Mouse (Mus musculus): ENCODE measurements around the gene Spata31d1d.

Spata31d1d gene

DNA sequence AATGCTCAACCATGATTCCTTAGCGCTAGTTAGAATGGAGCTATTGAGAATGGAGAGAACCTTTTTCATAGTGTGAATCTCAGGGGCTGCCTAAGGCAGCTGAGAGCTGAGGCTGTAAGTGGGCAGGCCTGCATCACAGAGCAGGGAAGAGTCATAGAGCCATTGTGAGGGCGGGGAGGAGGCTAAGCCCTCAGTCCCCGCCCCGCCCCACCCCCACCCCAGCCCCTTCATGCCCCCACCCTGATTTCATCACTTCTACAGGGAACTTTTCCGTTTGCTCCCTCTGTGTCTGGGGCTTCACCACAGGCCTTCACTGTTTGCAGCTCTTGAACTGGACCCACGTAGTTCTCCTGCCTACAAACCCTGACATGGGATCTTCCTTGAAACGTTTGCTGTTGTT lies at the start of gene Spata31d1d:
Gene Spata31d1d (minus strand): TSS at position 101 of the 400 bp plus-strand sequence.
- POLR2A ChIA-PET = interaction anchor here in 2 of 4 experiments (0.8 to 1.7 kb wide), 6 partner anchors 15 to 81 kb away, joined by 3 to 5 read pairs (median 3); partner anchors contain the start of genes 1700014D04Rik (in 1 of the 2) and Isca1 (in 1 of the 2)
- CTCF ChIA-PET = interaction anchor here in 1 of 4 experiments (0.7 kb wide), 1 partner anchor 41 kb away, joined by 3 read pairs; no protein-coding TSS in a partner anchor

DNA sequence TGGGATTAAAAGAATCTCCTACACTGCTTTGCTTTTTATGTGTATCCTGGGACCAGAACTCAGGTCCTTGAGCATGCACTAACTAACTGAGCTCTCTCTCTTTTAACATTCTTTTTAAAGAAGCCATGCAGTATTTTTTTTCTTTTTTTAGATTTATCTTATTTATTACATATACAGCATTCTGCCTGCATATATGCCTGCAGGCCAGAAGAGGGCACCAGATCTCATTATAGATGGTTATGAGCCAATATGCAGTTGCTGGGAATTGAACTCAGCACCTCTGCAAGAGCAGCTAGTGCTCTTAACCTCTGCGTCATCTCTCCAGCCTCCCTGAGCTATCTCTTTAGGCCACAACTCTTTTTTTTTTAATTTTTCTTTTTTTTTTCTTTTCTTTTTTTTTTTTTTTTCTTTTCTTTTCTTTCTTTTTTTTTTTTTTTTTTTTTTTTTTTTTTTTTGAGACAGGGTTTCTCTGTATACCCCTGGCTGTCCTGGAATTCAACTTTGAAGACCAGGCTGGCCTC lies 48.3 kb upstream of the Spata31d1d start:
- POLR2A ChIA-PET = interaction anchor here (0.6 to 13.7 kb wide), 11 partner anchors 9 to 419 kb away, joined by 3 to 93 read pairs (median 4); partner anchors contain the start of genes Isca1 (in 3 of the 4) and 1700014D04Rik (in 1 of the 4)
- CTCF ChIA-PET = interaction anchor here in 3 of 4 experiments (0.5 to 3.0 kb wide), 6 partner anchors 9 to 1039 kb away, joined by 3 to 25 read pairs (median 4); partner anchors contain the start of gene Isca1 (in 1 of the 3)

DNA sequence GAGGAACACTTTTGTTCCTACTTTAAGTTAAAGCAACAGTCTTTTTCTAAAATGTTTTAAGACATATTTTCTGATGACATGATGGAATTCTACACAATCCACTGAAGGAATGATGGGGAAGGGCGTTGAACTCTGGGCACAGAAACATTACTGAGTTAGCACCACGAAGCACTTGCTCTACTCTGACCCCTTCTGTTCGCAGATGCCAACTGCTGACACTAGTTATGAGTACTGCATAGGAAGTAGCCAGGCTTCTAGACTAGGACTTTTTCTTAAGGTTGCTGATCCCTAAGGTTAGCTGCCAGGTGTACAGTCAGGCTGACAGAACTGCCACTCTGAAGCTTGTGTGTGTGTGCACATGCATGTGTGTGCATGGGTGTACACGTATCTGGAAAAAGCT lies 47.7 kb upstream of the Spata31d1d start:
- ChIA-PET POLR2A (interaction anchor here (0.6 to 13.7 kb wide), 7 partner anchors 9 to 418 kb away, joined by 3 to 93 read pairs (median 5); partner anchors contain the start of gene Isca1 (in 3 of the 4)), CTCF (interaction anchor here in 2 of 4 experiments (0.5 to 3.0 kb wide), 5 partner anchors 9 to 1040 kb away, joined by 3 to 25 read pairs (median 3); partner anchors contain the start of gene Isca1 (in 1 of the 2))

DNA sequence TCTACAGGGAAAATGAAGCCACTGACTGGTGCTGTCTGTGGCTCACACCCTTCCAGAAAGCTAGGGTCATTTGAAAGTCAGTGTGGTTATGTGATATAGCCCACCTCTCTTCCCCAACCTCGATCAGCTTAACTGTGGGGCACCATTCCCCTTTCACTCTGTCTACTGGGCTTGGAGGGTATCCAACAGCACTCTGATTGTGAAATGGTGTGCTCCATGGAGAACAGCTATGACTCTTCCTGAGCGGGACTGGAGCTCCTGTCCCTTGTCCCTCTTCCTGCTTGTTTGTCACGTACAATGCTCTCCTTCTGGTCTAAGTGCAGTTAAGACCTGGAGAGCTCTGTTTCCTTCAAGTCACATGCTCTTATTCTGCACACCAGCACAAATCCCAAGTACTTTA lies 43.6 kb upstream of the Spata31d1d start:
- CTCF ChIA-PET = interaction anchor here in 1 of 4 experiments (0.6 kb wide), 1 partner anchor 81 kb away, joined by 3 read pairs; no protein-coding TSS in a partner anchor
- POLR2A ChIA-PET = interaction anchor here in 2 of 4 experiments (0.8 to 1.7 kb wide), 6 partner anchors 9 to 22 kb away, joined by 3 to 5 read pairs (median 3); no protein-coding TSS in a partner anchor

DNA sequence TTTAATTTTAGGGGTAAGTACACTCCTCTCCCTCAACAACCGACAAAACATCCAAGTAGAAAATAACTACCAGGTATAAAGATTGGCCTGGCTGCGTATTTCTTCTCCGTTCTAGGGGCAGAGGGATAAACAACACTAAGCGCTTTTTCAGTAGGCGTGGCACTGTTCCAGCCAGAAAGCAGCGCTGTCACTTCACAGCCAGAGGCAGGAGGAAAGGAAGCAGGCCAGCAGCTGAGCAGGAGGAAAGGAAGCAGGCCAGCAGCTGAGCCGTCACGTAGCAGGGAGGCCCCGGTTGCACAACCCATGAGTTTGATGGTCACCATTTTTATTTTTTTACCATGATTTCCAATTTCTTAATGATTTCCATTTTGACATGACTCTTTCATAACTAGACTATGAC lies 39.7 kb upstream of the Spata31d1d start:
- POLR2A ChIA-PET = interaction anchor here in 3 of 4 experiments (0.7 to 6.9 kb wide), 15 partner anchors 11 to 250 kb away, joined by 3 to 93 read pairs (median 9); partner anchors contain the start of genes 1700014D04Rik (in 1 of the 3), Gm49354 (in 1 of the 3), Spata31d1a (in 1 of the 3) and Tut7 (in 1 of the 3)
- CTCF ChIA-PET = interaction anchor here (0.7 to 2.8 kb wide), 7 partner anchors 9 to 256 kb away, joined by 3 to 25 read pairs (median 6); no protein-coding TSS in a partner anchor

DNA sequence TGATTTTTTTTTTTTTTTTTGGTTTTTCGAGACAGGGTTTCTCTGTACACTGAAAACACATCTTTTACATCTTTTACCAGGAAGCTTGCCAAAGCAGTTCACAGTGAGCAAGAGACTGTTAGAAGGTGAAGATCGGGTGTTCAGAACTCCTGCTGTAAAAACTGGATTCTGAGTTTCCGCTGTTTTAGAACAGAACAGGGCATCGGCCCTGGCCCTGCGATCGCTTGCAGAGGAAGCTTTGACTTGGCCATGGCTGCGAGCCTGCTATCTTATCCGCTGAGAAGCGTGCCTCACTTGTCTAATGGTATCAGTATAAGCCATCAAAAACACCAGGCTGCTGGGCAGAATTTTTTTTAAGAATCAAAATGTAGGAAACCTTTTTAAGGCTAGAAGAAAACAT lies 39.3 kb upstream of the Spata31d1d start:
- ChIA-PET POLR2A (interaction anchor here (0.7 to 6.9 kb wide), 72 partner anchors 9 to 1642 kb away, joined by 3 to 93 read pairs (median 6); partner anchors contain the start of genes Tut7 (in 3 of the 4), 1700014D04Rik (in 2 of the 4), Agtpbp1 (in 2 of the 4) and Gas1 (in 2 of the 4)), CTCF (interaction anchor here (0.6 to 2.8 kb wide), 17 partner anchors 9 to 1622 kb away, joined by 3 to 25 read pairs (median 5); partner anchors contain the start of gene Spata31d1a (in 1 of the 4))

DNA sequence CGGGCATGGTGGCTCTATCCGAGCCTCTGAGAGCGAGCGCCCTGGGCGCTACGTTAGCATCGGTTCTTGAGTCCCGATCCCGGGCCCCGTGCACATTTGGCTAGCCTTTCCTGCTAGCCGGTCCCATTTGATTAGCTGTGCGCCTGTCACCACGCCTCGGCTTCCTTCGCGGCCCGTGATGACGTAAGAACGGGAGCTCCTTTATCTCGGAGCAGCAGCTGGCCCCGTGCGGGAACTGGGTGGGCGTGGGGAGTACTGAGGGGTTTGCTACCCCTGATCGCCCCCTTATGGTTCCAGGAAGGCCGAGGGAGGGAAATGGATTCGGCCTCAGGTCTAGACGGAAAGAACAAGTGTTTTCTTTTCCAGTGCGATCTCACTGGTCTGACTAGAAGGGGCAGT lies 38.6 kb upstream of the Spata31d1d start:
- POLR2A ChIA-PET = interaction anchor here (0.5 to 6.9 kb wide), 116 partner anchors 9 to 1642 kb away, joined by 3 to 93 read pairs (median 5); partner anchors contain the start of genes Tut7 (in 3 of the 4), 1700014D04Rik (in 2 of the 4), Agtpbp1 (in 2 of the 4) and Gas1 (in 2 of the 4)
- CTCF ChIA-PET = interaction anchor here (0.6 to 2.8 kb wide), 25 partner anchors 9 to 1621 kb away, joined by 3 to 25 read pairs (median 4); partner anchors contain the start of gene Spata31d1a (in 1 of the 4)

DNA sequence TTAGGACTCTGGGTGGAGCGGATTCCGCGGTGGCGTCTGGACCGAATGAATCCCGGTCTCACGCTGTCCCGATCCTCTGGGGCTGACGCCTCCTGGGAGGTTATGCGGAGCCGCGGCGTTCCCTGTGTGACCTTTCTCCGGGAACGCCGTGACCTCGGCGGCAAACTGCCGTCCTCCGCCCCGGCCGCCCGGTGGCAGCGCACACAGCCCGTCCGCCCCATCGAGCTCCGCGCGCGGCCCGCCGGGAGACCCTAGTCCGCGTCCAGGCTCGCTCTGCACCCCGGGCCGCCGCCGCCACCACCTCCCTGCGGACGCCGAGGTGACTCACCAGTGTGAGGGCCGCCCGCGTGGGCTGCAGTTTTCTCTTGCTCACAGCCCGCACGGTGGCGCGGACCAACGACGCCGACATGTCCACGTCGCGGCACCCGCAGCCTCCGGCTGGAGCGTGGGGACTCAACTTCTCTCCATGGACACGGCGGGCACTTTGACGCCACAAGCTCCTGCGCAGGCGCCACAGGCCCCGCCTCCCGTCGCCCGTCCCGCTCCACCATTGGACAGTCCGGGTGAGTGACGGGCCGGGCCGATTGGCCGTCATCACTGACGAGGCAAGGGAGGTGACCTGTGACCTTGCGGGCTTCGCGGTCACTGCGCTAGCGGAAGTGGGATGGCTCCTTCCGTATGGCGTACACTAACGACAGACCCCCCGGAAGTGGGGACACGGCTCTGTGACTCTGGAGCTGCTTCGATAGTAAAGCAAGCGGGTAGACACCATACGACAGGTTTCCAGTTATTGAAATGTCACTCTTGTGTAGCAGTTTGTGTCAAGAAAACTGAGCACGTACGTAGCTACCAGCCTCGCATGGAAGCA lies 38.0 kb upstream of the Spata31d1d start, which contains the start of gene Isca1:
Gene Isca1 (minus strand): TSS at position 515 of the 868 bp plus-strand sequence.
- POLR2A ChIA-PET = interaction anchor here (0.5 to 6.9 kb wide), 121 partner anchors 8 to 1641 kb away, joined by 3 to 93 read pairs (median 5); partner anchors contain the start of genes Tut7 (in 3 of the 4), 1700014D04Rik (in 2 of the 4), Agtpbp1 (in 2 of the 4) and Gas1 (in 2 of the 4)
- CTCF ChIA-PET = interaction anchor here (0.6 to 2.8 kb wide), 23 partner anchors 8 to 1595 kb away, joined by 3 to 25 read pairs (median 4); partner anchors contain the start of gene Spata31d1a (in 1 of the 4)

DNA sequence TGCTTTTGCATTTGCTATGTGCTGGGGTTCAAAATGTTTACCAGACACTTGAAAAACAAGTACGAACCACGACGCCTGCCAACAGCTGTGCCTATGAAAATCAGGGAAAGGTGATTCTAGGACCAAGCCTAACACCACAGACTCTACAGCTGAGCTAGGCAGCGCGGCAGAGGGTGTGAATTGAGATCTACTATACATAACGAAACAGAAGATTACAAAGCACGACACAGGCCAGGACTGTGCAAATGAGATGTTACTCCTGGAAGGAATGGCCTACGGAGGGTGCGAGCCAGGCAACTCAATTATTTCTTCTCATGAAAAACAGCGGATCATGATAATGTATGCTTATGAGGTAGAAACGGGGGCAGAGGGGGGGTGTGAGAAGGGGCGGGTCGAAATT lies 37.0 kb upstream of the Spata31d1d start:
- CTCF ChIA-PET = no interaction called here
- POLR2A ChIA-PET = interaction anchor here in 3 of 4 experiments (0.6 to 6.9 kb wide), 22 partner anchors 9 to 1142 kb away, joined by 3 to 93 read pairs (median 12); partner anchors contain the start of genes 1700014D04Rik (in 1 of the 3), Agtpbp1 (in 1 of the 3), Gm49354 (in 1 of the 3) and Naa35 (in 1 of the 3)

DNA sequence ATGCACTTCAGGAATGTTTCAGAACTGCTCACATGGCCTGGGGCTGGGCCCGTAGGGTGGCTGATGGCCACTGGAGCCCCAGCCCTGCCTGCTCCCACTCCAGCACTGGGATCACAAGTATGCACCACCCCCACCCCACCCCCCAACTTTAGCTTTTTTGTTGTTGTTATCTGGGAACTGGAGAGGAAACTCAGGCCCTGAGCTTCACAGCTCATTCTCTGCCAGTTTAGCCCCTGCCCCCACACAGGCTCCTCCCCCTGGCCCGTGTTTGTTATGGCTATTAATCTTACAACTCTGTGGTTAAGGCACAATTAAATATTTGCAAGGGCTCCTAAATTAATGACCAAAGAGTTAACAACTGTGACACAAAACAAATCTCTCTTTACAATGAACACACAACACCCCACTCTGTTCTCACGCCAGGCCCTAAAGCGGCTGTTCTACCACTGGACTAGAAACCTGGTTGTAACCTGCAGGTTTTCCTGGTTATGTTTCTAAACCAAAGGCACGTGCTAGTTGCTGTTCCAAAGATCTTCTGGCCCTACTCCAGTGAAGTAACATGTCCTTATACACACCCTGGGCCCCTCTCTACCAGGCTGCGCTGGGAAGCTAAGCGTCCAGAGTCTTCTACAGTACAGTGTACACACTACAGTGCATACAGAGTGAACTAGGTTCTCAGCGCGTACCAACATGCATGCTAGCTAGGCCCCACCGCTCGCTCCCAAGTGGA lies 35.4 kb upstream of the Spata31d1d start:
- POLR2A ChIA-PET = interaction anchor here in 3 of 4 experiments (0.5 to 6.9 kb wide), 17 partner anchors 8 to 844 kb away, joined by 3 to 93 read pairs (median 4); partner anchors contain the start of genes 1700014D04Rik (in 1 of the 3), Gm49354 (in 1 of the 3) and Spata31d1d (in 1 of the 3)
- CTCF ChIA-PET = interaction anchor here in 3 of 4 experiments (0.5 to 0.6 kb wide), 5 partner anchors 25 to 392 kb away, joined by 3 to 5 read pairs (median 3); no protein-coding TSS in a partner anchor

DNA sequence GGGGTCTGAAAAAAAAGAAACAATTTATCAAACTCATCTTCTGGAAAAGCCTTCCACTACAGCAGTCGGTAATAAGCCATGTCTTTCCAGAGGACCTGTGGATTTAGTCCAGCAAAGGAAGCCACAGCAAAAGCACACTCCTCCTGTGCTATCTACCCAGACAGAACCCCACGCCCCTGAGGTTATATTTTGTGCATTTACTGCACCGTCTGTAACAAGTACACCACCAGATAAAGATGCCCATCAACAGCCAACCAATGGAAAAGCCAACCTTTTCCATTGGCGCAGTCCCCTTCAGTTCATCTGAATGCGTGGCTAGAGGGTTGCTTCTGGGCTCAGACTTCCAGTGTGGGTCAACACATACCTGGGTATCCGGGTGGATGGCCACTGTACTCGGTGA lies 31.2 kb upstream of the Spata31d1d start:
- POLR2A ChIA-PET = interaction anchor here in 1 of 4 experiments (0.6 to 1.1 kb wide), 2 partner anchors 18 to 55 kb away, joined by 3 to 4 read pairs; no protein-coding TSS in a partner anchor
- CTCF ChIA-PET = no interaction called here

DNA sequence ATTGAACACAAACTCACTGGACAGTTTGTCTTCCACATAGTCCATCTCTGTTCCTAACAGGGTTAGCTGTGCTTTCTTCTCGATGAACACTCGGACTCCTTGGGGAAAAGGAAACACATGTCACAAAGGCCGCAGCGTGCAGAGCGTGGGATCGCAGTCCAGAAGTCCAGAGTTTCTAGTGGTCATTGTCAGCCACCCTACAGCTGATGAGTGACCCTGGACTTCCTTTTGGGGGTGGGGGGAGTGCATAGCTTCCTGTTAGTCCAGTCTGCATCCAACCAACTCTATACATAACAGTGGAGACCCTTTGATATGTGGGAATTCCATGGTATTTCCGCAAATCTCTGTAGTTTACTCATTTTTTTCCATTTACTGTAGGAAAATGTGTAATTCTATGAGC lies 25.4 kb upstream of the Spata31d1d start:
- POLR2A ChIA-PET = interaction anchor here in 2 of 4 experiments (0.6 to 5.7 kb wide), 9 partner anchors 10 to 99 kb away, joined by 3 to 50 read pairs (median 7); partner anchors contain the start of genes Isca1 (in 2 of the 2) and Golm1 (in 1 of the 2)
- CTCF ChIA-PET = interaction anchor here in 1 of 4 experiments (1.1 kb wide), 1 partner anchor 13 kb away, joined by 3 read pairs; the partner anchor contains the start of gene Isca1

DNA sequence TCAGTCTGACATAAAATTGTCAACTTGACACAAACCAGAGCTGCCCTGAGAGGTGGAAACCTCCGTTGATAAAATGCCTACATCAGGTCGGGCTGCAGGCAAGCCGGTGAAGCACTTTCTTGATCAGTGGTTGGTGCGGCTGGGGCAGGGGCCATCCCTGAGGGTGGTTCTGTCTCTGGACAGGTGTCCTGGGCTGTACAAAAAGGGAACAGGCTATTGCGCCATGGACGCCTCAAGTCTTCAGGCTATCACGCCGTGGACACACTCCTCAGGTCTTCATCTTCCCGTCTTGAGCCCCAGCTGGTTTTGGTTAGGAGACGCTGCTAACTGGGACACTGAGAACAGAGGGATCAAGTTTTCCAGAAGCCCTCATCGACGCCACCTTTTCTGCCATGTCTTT lies 18.8 kb upstream of the Spata31d1d start:
- ChIA-PET POLR2A (interaction anchor here in 1 of 4 experiments (0.9 to 2.3 kb wide), 4 partner anchors 9 to 116 kb away, joined by 3 to 8 read pairs (median 4); partner anchors contain the start of gene Isca1), CTCF (interaction anchor here in 2 of 4 experiments (0.6 kb wide), 2 partner anchors 169 to 421 kb away, joined by 3 to 7 read pairs; no protein-coding TSS in a partner anchor)

DNA sequence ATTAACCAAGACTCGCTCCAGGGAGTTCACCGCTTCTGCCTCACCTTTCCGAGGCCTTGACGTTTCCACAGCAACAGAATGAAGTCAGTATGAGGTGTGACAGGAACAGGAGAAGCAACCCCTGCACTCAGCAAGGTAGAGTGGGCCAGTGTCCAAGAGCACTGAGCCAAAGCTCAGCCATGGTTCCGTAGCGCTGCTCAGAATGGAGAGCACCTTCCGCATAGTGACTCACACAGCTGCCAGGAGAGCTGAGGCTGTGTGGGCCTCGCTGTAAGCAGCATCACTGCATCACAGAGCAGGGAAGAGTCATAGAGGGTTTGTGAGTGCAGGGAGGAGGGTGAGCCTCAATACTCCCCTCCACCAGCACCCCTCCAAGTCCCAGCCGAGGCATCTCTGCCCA lies 15.2 kb upstream of the Spata31d1d start, which contains the start of gene 1700014D04Rik:
Gene 1700014D04Rik (minus strand): TSS at position 42 of the 400 bp plus-strand sequence.
- POLR2A ChIA-PET = interaction anchor here in 3 of 4 experiments (0.6 to 6.5 kb wide), 11 partner anchors 12 to 187 kb away, joined by 3 to 28 read pairs (median 6); partner anchors contain the start of gene Isca1 (in 2 of the 3)
- CTCF ChIA-PET = interaction anchor here in 2 of 4 experiments (1.2 to 1.3 kb wide), 2 partner anchors 12 to 17 kb away, joined by 3 to 6 read pairs; no protein-coding TSS in a partner anchor

DNA sequence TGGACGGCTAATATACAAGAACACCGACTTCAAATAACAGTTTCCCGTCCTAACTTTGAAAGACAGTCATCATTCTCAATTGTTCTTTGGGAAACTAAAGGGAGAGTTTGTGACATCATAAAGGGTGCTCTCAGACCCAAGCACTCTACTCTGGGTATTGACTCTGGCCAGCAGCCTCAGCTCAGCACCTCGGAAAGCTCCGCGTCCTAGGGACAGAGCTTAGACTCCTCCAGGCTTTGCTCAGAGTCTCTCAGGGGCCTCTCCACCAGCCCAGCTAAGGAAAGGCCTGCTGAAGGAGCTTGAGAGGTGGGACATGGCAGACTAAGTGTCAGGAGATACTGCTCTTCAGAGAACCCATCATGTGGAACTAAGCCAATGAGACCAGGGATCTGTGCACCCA lies 14.6 kb upstream of the Spata31d1d start:
- ChIA-PET CTCF (interaction anchor here in 3 of 4 experiments (0.8 to 1.3 kb wide), 5 partner anchors 11 to 24 kb away, joined by 3 to 6 read pairs (median 3); no protein-coding TSS in a partner anchor), POLR2A (interaction anchor here in 3 of 4 experiments (0.6 to 6.5 kb wide), 17 partner anchors 12 to 407 kb away, joined by 3 to 28 read pairs (median 4); partner anchors contain the start of gene Isca1 (in 3 of the 3))

DNA sequence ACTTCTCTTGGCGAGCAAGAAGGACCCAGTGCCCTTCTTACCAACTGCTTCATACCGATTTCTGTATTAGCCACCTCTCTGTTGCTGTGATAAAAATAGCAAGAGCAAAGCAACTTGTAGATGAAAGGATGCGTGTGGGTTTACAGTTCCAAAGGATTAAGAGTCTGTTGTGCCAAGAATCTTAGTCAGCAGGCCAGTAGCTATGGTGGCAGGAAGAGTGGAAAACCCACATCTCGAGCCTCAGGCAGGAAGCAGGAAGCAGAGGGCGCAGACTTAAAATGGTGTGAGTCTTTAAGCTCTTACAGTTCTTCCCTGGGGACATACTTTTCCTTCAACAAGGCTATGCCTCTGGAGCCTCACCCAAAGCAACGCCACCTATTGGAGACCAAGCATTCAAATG lies 13.9 kb upstream of the Spata31d1d start:
- CTCF ChIA-PET = interaction anchor here in 3 of 4 experiments (0.8 to 1.3 kb wide), 5 partner anchors 10 to 25 kb away, joined by 3 to 6 read pairs (median 3); no protein-coding TSS in a partner anchor

More for the DNA sequence above, 13.9 kb upstream of the Spata31d1d start:
- POLR2A ChIA-PET = interaction anchor here in 3 of 4 experiments (0.5 to 6.5 kb wide), 12 partner anchors 11 to 1144 kb away, joined by 3 to 28 read pairs (median 4); partner anchors contain the start of gene Isca1 (in 3 of the 3)

Data from embryonic stem cell, embryonic (primary cell).